Mouse (Mus musculus) cerebellum, postnatal 14 days (tissue): ENCODE results near the gene Mad2l2.
A peak's percentile ranks its signal among the peaks of the same experiment; 100 is the strongest.
"Not testable (repeated sequence)": the region's sequence is repeated elsewhere in the genome, so short reads cannot be mapped to it uniquely, and the experiment has no call there.

Experiments
- DNase-seq, 2 experiments: peaks; one replicate each; pipeline ENCODE4 v3.0.0; 2021; ENCODE audit warnings: mixed read lengths in 2 of 2

Mad2l2 gene

GRCm38 (mm10) chr4:148108565-148109100 lies 21.6 kb upstream of the Mad2l2 start:
- DNase-seq, result peak; percentile 57 to 58

GRCm38 (mm10) chr4:148109215-148109614 lies 21.0 kb upstream of the Mad2l2 start:
- DNase-seq, result no peak

- DNase-seq, result no peak
Measured at GRCm38 (mm10) chr4:148112519-148112918, 17.7 kb upstream of the Mad2l2 start.

GRCm38 (mm10) chr4:148114758-148115391 lies 15.3 kb upstream of the Mad2l2 start:
- DNase-seq, result peak; percentile 94 to 97

GRCm38 (mm10) chr4:148115467-148115866 lies 14.7 kb upstream of the Mad2l2 start:
- DNase-seq, result peak; percentile 48 to 52

GRCm38 (mm10) chr4:148116657-148117056 lies 13.5 kb upstream of the Mad2l2 start:
- DNase-seq, result peak in 1 of 2 experiments; percentile 70

- no peak for DNase-seq
Measured at GRCm38 (mm10) chr4:148117392-148117791, 12.8 kb upstream of the Mad2l2 start.

- not testable (repeated sequence) for DNase-seq
Measured at GRCm38 (mm10) chr4:148119578-148119977, 10.6 kb upstream of the Mad2l2 start.

- DNase-seq, result peak; percentile 63 to 75
Measured at GRCm38 (mm10) chr4:148120555-148120954, 9.6 kb upstream of the Mad2l2 start.

- peak; percentile 99 for DNase-seq
Measured at GRCm38 (mm10) chr4:148121362-148121761, 8.8 kb upstream of the Mad2l2 start.

GRCm38 (mm10) chr4:148121982-148122693 lies 8.0 kb upstream of the Mad2l2 start:
- peak; percentile 77 to 87 for DNase-seq

GRCm38 (mm10) chr4:148122694-148123066 lies 7.5 kb upstream of the Mad2l2 start:
- DNase-seq, result no peak

- no peak for DNase-seq
Measured at GRCm38 (mm10) chr4:148128241-148128640, 1.9 kb upstream of the Mad2l2 start.

- DNase-seq, result no peak
Measured at GRCm38 (mm10) chr4:148128672-148129071, 1.5 kb upstream of the Mad2l2 start.

GRCm38 (mm10) chr4:148130561-148131413 lies 603 bp downstream of the Mad2l2 start, which contains the start of gene Draxin:
Gene Draxin (minus strand): TSS chr4:148130698.
- peak; percentile 82 to 84 for DNase-seq

- peak; percentile 55 to 62 for DNase-seq
Measured at GRCm38 (mm10) chr4:148131497-148132081, 1.4 kb downstream of the Mad2l2 start.

GRCm38 (mm10) chr4:148134988-148135387 lies 4.8 kb downstream of the Mad2l2 start:
- no peak for DNase-seq

GRCm38 (mm10) chr4:148137503-148137902 lies 7.3 kb downstream of the Mad2l2 start:
- DNase-seq, result no peak

GRCm38 (mm10) chr4:148139767-148140097 lies 9.5 kb downstream of the Mad2l2 start:
- no peak for DNase-seq

GRCm38 (mm10) chr4:148140098-148141011 lies 10.2 kb downstream of the Mad2l2 start:
- peak; percentile 96 to 97 for DNase-seq

GRCm38 (mm10) chr4:148143721-148144120 lies 13.5 kb downstream of the Mad2l2 start:
- no peak for DNase-seq

GRCm38 (mm10) chr4:148147714-148148113 lies 17.5 kb downstream of the Mad2l2 start:
- DNase-seq, result no peak
